ENCODE assay signal across 21 mouse cellular contexts in genomic region chr10:49436301-49436700, GRCm38 (mm10).
DNase-seq lines count a peak whose midpoint lies in the region; ATAC-seq lines count a peak whose summit lies in the region.
"Had no signal": no experiment of that assay in that cellular context is flagged by ENCODE, and none has a peak within 500 bp of the region (broad histone marks: within the 10 kb centered on the region; RNA-seq: fewer than 3 reads in every experiment).

No protein-coding gene starts in this region.

- WGBS in kidney, embryonic 15.5 days = 80% methylated on average over 2 of the region's 2 CpGs

- H3K36me3 ChIP-seq in kidney, embryonic 15.5 days = no peaks in the 10 kb centered on the region
- H3K36me3 ChIP-seq: embryonic facial prominence, embryonic 10.5 days; hindbrain, embryonic 10.5 days; liver, embryonic 15.5 days; midbrain, embryonic 13.5 days had no signal

- H3K9me3 ChIP-seq in kidney, embryonic 15.5 days (replicated peaks) = no peaks in the 10 kb centered on the region
- H3K9me3 ChIP-seq: embryonic facial prominence, embryonic 10.5 days; hindbrain, embryonic 10.5 days; liver, embryonic 15.5 days; midbrain, embryonic 13.5 days had no signal

- no peak overlapping the region for H3K9ac ChIP-seq in kidney, embryonic 15.5 days
- H3K9ac ChIP-seq: liver, embryonic 15.5 days; midbrain, embryonic 13.5 days had no signal

- no peak overlapping the region for H3K4me2 ChIP-seq in kidney, embryonic 15.5 days
- H3K4me2 ChIP-seq: liver, embryonic 15.5 days; midbrain, embryonic 13.5 days had no signal

- peak; percentile 26 to 67 for DNase-seq in frontal cortex, postnatal 36 days (ENCODE audit: low spot score in 2 of 2)
- DNase-seq in frontal cortex, postnatal 10 days (ENCODE audit: low spot score in 2 of 2) = no peak
- DNase-seq in cerebellum, adult 8-10 months = peak; percentile 35
- DNase-seq in layer of hippocampus, adult 9-11 months = peak; percentile 70
- DNase-seq in right cerebral cortex, postnatal 36 days (ENCODE audit: low spot score in 2 of 2) = peak; percentile 4 to 37
- no peak for DNase-seq in kidney, postnatal 10 days
- DNase-seq: adrenal gland, adult 8-10 months; B cell, adult 2 months; gastrocnemius, postnatal 10 days; heart, adult 18-20 months; kidney, adult 2 months; retina, postnatal 1 day; thymus, postnatal 4 days had no signal

- no peaks in the 10 kb centered on the region for H3K27me3 ChIP-seq in kidney, embryonic 15.5 days
- H3K27me3 ChIP-seq: liver, embryonic 15.5 days; midbrain, embryonic 13.5 days had no signal

- H3K4me3 ChIP-seq in kidney, embryonic 15.5 days (replicated peaks) = no peak overlapping the region
- H3K4me3 ChIP-seq: embryonic facial prominence, embryonic 10.5 days; hindbrain, embryonic 10.5 days; left cerebral cortex, adult 2 months; liver, embryonic 15.5 days; midbrain, embryonic 13.5 days; myocyte had no signal

- H3K27ac ChIP-seq in kidney, embryonic 15.5 days = no peak overlapping the region
- H3K27ac ChIP-seq: embryonic facial prominence, embryonic 10.5 days; hindbrain, embryonic 10.5 days; left cerebral cortex, adult 2 months; liver, embryonic 15.5 days; midbrain, embryonic 13.5 days had no signal

- no peaks in the 10 kb centered on the region for H3K4me1 ChIP-seq in kidney, embryonic 15.5 days
- H3K4me1 ChIP-seq: embryonic facial prominence, embryonic 10.5 days; hindbrain, embryonic 10.5 days; liver, embryonic 15.5 days; midbrain, embryonic 13.5 days had no signal

- no peak for ATAC-seq in kidney, embryonic 15.5 days (replicated peaks; ENCODE audit: low FRiP score)
- ATAC-seq: lung, postnatal 0 days had no signal

Comparison
In these comparisons a context has a peak if more than half of its experiments do, and no peak if none do; other contexts are left out.
1. DNase-seq: peak in frontal cortex, postnatal 36 days (2 of 2), cerebellum, adult 8-10 months (single experiment), layer of hippocampus, adult 9-11 months (single experiment) and right cerebral cortex, postnatal 36 days (2 of 2); none in frontal cortex, postnatal 10 days (0 of 2) and kidney, postnatal 10 days (single experiment).